Mouse (Mus musculus) mature B cell (primary cell): ENCODE measurements at regions not wholly inside any gene's neighbourhood (a gene's known extent, or its start where the extent isn't known, plus 50 kb on each side); places are given as distances from the start of the nearest gene placed in this dataset.
"Not testable (repeated sequence)": the region's sequence is repeated elsewhere in the genome, so short reads cannot be mapped to it uniquely, and the experiment has no call there.

ENCODE experiments used
- in situ Hi-C: fragments of 300-500 bp; cut with MboI; formaldehyde crosslinking; loops from 2 replicates; pipeline ENCODE4 v1.14.3; 2019

GRCm38 (mm10) chr14:76964046-76964445 is 72.5 kb upstream of the Ccdc122 start:
- in situ Hi-C loops, result no loop called here

- in situ Hi-C loops, result no loop called here
Measured at GRCm38 (mm10) chr14:76958875-76959274, 77.7 kb upstream of the Ccdc122 start.

DNA sequence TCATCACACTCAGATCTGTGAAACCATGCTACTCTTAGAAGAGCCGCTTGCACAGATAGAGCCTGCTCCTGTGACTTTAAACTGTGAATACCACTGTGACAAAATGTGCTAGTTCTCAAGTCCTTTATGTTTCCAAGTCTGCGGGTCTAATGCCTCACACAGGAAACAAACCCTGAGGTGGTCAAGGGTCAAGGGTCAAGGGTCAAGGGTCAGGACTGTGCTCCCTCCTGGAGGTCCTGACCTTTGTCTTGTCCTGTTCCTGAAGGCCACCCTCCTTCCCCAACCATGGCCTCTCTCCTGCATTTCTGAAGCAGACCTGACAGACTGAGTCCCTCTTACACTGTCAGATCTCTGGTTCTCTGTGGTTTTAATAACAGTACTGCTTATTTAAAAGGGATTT is 79.4 kb upstream of the Ccdc122 start:
- in situ Hi-C loops, result no loop called here

DNA sequence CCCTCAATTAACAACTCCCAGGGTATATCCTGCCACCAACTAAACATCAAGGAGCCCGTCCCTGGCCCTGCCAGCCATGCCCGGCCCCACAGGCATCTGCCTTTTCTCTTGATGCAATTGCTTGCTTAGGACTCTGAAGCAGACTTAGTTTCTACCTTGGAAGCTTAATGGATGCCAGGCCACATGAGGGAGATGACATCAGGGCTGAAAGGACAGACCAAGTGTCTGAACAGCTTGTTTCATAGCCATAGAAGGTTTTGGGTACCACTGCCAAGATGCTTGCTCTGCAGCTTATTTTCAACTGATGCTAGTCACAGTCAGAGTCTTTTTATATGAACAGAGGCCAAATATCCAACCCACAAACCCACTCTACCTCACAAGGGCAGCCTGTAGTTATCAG is 83.4 kb upstream of the Ccdc122 start:
- in situ Hi-C loops, result no loop called here

DNA sequence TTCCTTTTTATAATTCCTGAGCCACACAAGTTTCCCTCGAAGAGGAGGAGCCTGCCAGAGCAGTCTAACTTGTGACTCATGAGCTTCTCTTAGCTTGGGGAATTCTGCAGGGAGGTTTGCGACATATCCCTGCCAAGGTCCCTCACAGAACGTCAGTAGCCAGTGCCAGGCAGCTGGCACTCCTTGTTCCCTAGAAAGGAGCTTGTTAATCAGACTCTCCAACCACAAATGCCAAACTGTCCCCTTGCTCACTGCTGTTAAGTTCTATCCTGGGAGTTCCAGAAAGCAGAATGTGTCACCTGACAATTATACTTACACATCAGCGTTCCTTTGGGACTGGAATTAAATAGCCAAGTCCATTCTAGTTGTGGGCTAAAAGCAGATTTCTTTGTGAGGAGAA is 85.1 kb upstream of the Ccdc122 start:
- in situ Hi-C loops, result no loop called here

GRCm38 (mm10) chr14:76949388-76949787 is 87.2 kb upstream of the Ccdc122 start:
- in situ Hi-C loops, result no loop called here

- in situ Hi-C loops, result no loop called here
Measured at GRCm38 (mm10) chr14:76948948-76949347, 87.6 kb upstream of the Ccdc122 start.

DNA sequence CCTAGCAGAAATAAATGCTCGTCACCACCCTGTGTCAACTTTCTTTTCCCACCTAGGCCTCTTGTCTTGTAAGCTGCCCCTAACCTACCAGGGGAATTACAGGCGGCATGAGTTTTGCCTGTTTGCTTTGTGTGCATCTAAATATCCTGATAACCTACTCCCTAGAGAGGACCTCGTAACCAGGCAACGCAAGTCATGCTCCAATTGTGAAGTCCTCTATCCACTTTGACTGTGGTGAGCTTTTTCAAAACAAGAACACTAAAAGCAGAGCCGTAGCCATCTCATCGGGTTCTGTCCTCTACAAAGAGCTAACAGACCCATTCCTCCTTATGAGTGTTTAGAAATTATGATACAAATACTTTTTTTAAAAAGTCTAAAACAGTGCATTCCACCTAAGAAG is 88.1 kb upstream of the Ccdc122 start:
- in situ Hi-C loops, result no loop called here

- in situ Hi-C loops, result no loop called here
Measured at GRCm38 (mm10) chr14:76947148-76947547, 89.4 kb upstream of the Ccdc122 start.

GRCm38 (mm10) chr14:76945626-76946025 is 90.9 kb upstream of the Ccdc122 start:
- in situ Hi-C loops, result no loop called here

DNA sequence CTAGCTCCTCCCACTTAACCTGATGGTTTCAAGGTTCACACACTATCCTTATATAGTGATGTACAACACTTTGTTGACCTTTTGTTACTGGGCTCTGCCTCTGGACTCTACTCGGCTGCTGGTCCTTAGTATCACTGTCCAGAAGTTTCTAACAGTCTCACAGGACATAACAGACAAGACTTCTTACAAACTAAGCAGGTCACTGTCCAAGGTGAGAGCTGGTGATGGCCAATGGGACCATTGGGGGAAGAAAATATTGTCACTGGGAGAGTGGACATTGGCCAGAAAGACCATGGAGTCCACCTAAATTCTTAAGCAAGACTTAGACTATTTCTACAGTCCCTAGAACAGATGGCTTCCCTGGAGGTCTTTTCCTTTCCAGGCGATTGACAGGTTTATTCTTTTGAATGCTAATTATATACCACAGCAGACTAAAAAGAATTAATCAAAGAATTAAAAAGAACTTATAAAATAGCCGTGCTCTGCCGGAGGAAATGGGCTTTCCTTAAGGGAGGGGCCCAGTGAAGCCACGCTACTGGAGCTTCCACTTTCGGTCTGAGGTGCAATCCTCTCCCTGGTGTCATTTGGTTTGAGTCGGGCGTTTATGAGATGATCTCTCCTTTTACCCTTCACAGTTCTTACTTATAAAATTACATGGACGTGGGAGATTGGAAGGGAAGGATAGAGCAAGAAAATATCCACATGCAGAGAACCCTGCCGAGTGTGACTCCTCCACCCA is 94.9 kb upstream of the Ccdc122 start:
- in situ Hi-C loops, result no loop called here

DNA sequence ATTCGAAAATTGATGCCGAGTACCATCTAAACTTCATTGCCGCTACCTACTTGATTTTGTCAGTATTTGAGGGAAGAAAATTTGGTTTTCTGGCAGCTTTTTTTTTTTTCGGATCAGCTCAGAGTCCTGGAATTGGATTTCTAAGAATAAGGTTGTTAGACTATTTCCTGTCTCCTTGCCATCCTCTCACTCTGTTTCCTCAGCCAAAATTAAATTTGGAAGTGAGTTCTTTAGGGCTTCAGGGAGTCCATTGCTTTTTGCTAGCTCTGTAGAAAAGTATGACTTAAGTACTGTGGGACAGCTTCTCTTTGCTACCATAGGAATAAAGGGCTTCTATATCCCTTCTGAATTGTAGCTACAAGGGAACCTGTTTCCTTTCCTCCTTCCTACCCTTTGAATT is 96.1 kb upstream of the Ccdc122 start:
- in situ Hi-C loops, result no loop called here

DNA sequence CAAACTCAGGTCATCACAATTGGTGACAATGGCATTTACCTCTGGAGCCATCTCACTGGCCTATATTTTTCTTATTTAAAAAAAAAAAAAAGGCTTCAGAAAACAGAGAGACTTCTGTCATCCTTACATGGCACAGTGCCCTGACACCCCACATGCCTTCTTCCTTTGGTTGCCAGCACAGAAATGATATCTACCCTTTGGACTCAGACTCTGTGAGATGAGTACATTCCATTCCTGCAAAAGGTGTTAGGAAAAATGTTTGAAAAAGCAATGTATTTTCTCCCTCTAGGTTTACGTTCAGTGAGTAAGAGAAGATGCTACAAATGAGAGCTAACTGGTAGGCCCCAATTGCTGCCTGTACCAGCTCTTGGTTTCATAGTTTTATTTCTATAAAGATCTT is 99.9 kb upstream of the Ccdc122 start:
- in situ Hi-C loops, result no loop called here

GRCm38 (mm10) chr14:76936051-76936450 is 100.5 kb upstream of the Ccdc122 start:
- in situ Hi-C loops, result not testable (repeated sequence)

DNA sequence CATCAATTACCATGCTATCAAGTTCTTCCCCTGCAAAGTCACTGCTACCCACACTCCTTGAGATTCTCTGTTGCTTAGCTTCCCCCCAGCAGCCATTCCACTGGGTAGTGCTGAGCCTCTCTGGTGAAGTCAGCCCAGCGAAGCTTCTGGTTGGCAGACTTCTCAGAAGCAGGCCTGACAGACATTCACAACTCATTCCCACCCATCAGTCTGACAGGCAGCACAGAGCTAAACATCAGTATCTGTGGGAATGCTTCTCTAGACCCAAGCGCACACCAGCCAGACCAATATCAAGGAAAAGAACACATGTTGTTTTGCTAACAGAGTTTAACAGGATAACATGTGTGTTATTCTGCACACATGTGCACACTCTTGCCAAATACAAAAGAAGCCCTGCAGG is 101.1 kb upstream of the Ccdc122 start:
- in situ Hi-C loops, result no loop called here

DNA sequence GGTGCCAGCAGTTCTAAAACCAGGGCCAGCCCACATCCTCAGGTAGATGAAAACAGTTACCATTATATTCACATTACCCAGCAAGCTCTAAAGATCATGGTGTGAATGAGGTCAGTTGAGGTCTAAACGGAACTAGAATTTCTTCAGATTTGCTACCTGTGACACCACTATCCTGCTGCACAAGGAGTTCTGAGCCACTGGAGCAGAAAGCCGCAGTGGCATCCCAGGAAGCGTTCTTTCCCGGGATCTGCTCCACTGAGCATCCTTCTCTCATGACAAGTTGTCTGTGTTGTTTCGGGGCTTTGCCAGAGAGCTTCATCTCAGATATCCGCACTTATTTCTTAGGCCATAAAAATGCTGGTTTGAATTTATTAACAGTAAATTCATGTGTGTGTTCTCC is 103.7 kb upstream of the Ccdc122 start:
- in situ Hi-C loops, result no loop called here

DNA sequence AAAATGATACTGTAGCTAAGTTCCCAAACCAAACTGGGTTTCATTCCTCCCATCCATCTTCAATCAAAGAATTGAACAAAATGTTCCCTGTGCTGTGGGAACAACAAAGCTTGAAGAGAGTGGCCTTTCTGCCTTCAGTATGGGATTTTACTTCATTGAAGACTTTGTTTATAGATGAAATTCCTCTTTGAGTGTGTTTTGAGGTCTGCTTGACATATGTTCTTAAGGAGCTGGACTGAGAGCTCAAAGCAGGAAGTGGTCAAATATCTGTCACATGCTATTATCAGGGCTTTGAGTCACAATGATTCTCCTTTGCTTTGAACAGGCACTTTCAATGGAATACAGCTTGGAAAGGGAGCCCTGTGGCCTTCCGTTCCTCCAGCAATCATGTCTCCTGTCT is 105.2 kb upstream of the Ccdc122 start:
- in situ Hi-C loops, result no loop called here

- in situ Hi-C loops, result no loop called here
Measured at GRCm38 (mm10) chr14:76929562-76929961, 107.0 kb upstream of the Ccdc122 start.

DNA sequence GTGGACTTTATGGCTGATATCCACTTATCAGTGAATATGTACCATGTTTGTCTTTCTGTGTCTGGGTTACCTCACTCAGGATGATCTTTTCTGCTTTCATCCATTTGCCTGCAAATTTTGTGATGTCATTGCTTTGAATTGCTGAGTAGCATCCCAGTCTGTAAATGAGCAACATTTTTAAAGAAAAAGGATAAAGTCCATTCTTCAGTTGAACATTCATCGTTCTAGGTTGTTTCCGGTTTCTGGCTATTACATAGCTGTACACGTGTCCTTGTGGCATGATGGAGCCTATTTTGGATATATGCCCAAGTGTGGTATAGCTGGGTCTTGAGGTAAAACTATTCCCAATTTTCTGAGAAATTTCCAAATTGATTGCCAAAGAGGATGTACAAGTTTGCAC is 107.9 kb upstream of the Ccdc122 start:
- in situ Hi-C loops, result no loop called here

DNA sequence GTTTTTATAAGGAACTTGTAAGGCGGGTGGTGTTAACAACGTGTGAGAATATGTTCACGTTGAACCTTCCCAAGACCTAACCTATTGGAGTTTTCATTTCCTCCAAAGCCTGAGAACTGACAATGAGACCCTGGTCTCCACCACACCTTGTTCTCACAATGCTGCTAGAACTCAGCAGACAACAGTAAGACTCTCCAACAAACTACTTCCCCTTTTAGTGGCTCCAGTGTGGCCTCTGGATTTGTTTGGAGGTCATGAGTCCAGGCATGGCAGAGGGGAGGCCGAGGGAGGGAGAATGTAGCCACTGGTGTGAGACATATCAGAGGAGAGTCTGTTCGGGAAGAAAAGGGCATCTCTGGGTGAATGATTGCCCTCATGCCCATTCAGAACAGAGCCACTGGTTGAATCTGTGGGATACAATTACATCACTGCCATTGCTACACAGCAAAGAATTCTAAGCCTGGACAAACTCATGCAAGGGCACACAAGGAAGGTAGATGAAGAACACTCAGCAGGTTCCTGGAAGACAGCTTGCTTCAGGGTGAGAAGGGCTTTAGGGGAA is 109.2 kb upstream of the Ccdc122 start:
- in situ Hi-C loops, result no loop called here

DNA sequence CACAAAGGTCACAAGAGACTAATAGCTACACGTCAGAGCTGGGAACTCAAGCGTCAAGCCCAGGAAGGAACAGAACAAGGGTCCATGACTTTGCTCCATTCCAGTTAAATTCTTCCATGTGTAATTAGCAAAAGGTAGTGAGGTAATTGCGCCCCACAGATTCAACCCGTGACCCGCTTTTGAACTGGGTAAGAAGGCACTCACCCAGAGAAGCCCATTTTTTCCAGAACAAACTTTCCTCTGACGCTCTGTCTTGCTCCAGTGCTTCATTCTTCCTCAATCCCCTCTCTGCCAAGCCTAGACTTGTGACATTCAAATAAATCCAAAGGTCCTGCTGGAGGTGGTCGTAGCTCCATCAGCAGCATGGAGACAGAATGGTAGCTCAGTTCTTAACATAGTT is 110.2 kb upstream of the Ccdc122 start:
- in situ Hi-C loops, result no loop called here

GRCm38 (mm10) chr14:76922399-76922939 is 114.1 kb upstream of the Ccdc122 start:
- in situ Hi-C loops, result no loop called here

- in situ Hi-C loops, result no loop called here
Measured at GRCm38 (mm10) chr14:76918091-76918490, 118.5 kb upstream of the Ccdc122 start.
